Mouse (Mus musculus) hindbrain, embryonic 16.5 days (tissue): Measurements from ENCODE around the gene Fli1. TPM values are rescaled to one million over a fixed set of nuclear protein-coding genes. Genes with fewer than 3 reads are reported as not detected.

Source experiments
- ATAC-seq: fragments of 200-750 bp; cut with Nextera tagmentation; 2 replicates; pipeline ENCODE4 v1.8.0; 2017; ENCODE audit warnings: moderate TSS enrichment, moderate library complexity
- H3K27ac ChIP-seq: fragments of 300-500 bp; sonication (generic); 2 replicates; pipeline ENCODE4 v1.5.1; 2014; ENCODE audit warnings: low read depth, mild to moderate bottlenecking, control low read depth, low read length, moderate library complexity
- H3K27me3 ChIP-seq: fragments of 300-500 bp; sonication (generic); replicated peaks from 2 replicates; pipeline ENCODE4 v1.6.1; 2014; ENCODE audit warnings: low read length; ENCODE audit not compliant: control insufficient read depth, insufficient read depth
- H3K36me3 ChIP-seq: fragments of 300-500 bp; sonication (generic); 2 replicates; pipeline ENCODE4 v1.6.1; 2014; ENCODE audit warnings: mild to moderate bottlenecking, low read length, moderate library complexity, mixed read lengths; ENCODE audit not compliant: control insufficient read depth, insufficient read depth
- H3K4me1 ChIP-seq: fragments of 300-500 bp; sonication (generic); 2 replicates; pipeline ENCODE4 v1.6.1; 2014; ENCODE audit warnings: low read depth, low read length; ENCODE audit not compliant: control insufficient read depth, insufficient read depth
- H3K4me2 ChIP-seq: fragments of 300-500 bp; sonication (generic); 2 replicates; pipeline ENCODE4 v1.6.1; 2014; ENCODE audit warnings: mild to moderate bottlenecking, low read length, control low read depth, moderate library complexity
- H3K4me3 ChIP-seq: fragments of 300-500 bp; sonication (generic); 2 replicates; pipeline ENCODE4 v1.5.1; 2014; ENCODE audit warnings: mild to moderate bottlenecking, low read length, control low read depth, moderate library complexity
- H3K9ac ChIP-seq: fragments of 300-500 bp; sonication (generic); 2 replicates; pipeline ENCODE4 v1.6.1; 2014; ENCODE audit warnings: low read depth, mild to moderate bottlenecking, control low read depth, low read length, moderate library complexity
- H3K9me3 ChIP-seq: fragments of 300-500 bp; sonication (generic); 2 replicates; pipeline ENCODE4 v1.6.1; 2014; ENCODE audit warnings: mild to moderate bottlenecking, low read length, moderate library complexity; ENCODE audit not compliant: control insufficient read depth
- WGBS: fragments of 180-500 bp; shearing (Covaris S2); extraction: QIAGEN DNeasy Blood & Tissue Kit; methylation state at CpG from one replicate; pipeline ENCODE4 v1.1.7; 2014; 5-methylcytosine and 5-hydroxymethylcytosine counted together
- polyA plus RNA-seq: library from polyadenylated mRNA; unstranded; fragments of >200 nt; fragmentation: Nextera tagmentation; extraction: Ambion mirVana; gene quantifications from 2 replicates; pipeline ENCODE4 v1.2.1, GENCODE M21; 2015

Fli1 gene
- polyA plus RNA-seq: 6.4 and 8.4 TPM in 2 replicates

DNA sequence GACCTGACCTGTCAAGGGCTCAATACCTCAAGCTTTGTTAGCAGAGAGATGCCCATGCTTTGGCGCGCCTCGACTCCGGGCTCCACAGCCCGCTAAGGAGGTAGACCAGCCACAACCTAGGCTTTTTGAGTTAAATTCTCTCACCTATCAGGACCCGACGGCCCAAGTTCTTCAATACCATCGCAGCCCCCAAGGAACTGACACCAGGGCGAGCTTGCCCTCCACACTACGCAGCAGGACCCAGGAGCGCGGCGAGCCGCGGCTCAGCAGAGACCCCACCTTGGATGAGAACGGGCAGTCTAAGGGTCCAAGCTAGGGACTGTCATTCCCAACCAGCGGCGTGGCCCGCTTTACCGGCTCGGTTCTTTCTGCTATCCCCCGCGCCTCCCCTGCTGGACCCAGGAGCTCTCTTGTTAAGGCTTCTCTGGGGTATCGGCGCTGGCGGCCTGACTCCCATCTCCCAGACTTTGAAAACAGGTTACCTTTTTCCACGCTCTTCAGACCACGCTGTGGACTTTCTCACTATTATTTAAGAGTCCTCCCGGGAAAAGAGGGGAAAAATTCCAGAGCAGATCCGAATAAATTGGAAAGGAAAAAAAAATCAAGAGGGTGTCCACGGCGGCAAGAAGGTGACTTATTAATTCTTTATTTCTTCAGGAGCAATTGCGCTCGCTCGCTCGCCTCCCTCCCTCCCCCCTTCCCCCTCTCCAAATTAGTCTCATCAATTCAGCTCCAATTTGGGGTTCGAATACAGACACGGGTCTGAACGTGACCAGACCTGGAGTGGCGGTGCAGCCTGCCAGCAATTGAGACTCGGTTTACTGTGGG, at the start of gene Fli1:
Gene Fli1, minus strand, starts transcription at position 650 of the 828 bp plus-strand sequence.
- peak within 1 kb of the TSS; percentile 32; the same call in 1 of the 2 replicates for H3K9ac ChIP-seq
- peak within 1 kb of the TSS; percentile 35 for H3K27ac ChIP-seq
- 0 out of 2 replicates have a peak, but pooled peaks cover 3% of the 10 kb centered on the region for H3K9me3 ChIP-seq
- peak within 1 kb of the TSS; percentile 94 for H3K4me2 ChIP-seq
- H3K36me3 ChIP-seq: no peaks in the 10 kb centered on the region
- peaks cover 48% of the 10 kb centered on the region for H3K27me3 ChIP-seq
- H3K4me3 ChIP-seq: peak within 1 kb of the TSS; percentile 53
- H3K4me1 ChIP-seq: peaks cover 36% of the 10 kb centered on the region
- no peak for ATAC-seq
- WGBS: under 1% methylated on average over 41 of the region's 41 CpGs

DNA sequence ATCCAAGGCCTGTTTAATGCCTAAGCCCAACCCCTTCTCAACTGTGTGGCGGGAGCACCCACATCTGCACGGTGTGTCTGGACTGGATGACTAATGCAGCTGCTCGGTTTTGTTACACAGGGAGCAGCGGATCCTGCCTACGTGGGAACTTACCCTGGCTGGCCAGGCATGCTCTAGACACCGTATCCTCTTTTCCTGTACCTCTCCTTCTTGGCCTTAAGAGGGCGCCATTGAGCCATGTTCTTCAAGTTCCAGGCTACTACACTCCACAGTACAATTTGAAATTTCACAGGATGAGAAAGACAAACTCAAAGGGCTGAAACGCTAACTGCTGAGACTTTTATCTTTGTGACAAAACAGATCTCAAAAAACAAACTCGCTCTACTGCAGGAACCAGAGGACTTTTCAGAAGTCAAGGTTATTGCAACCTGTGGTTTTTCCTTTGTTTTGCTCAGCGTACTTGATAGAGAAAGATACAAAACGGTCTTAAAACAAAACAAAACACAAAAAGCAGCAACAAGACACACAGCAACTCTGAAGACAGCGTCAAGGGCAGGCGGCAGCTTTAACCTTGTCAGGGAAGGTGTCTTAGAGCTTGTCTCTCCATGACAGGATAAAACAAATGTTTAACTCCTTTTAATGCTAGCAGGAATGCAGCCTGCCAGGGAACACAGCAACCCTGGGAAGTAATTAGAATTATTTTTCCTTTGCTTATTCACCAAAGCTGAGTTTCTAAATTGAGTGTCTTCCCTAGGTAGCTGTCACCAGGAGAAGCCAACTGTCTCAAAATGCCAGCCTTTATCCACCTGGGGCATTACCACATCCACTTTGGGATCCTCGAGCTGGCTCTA, 49.3 kb upstream of the Fli1 start:
- Histone ChIP-seq H3K9me3 (no peaks in the 10 kb centered on the region), H3K9ac (no peak overlapping the region), H3K4me2 (peak overlapping the region; percentile 14; the same call in 1 of the 2 replicates), H3K27ac (no peak overlapping the region), H3K4me3 (no peak overlapping the region), H3K27me3 (peaks cover 6% of the 10 kb centered on the region; the same call in 1 of the 2 replicates), H3K4me1 (peaks cover 6% of the 10 kb centered on the region), H3K36me3 (no peaks in the 10 kb centered on the region)
- peak; percentile 87 for ATAC-seq
- WGBS: 7% methylated on average over 14 of the region's 14 CpGs

DNA sequence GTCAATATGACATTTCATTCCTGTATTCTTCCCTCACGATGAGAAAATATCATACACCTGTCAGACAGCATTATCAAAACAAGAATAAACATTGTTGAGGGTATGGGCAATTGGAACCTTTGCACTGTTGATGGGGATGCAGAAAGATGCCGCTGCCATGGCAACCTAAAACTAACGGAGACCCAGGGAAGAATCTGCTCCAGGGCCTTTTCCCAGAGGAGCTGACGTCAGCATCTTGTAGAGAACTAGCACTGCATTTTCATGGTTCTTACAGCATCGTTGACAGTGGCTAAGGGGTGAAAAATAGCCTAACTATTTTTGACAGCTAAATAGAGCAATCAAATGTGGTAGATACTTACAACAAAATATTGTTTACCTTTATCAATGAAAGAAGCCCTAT, 47.9 kb upstream of the Fli1 start:
- no peak overlapping the region for H3K9ac ChIP-seq
- H3K4me2 ChIP-seq: no peak overlapping the region
- 32% methylated on average over 5 of the region's 5 CpGs for WGBS
- no peaks in the 10 kb centered on the region for H3K9me3 ChIP-seq
- peaks cover 6% of the 10 kb centered on the region for H3K4me1 ChIP-seq
- no peaks in the 10 kb centered on the region for H3K36me3 ChIP-seq
- H3K27me3 ChIP-seq: peaks cover 6% of the 10 kb centered on the region; the same call in 1 of the 2 replicates
- peak; percentile 13; the same call in 1 of the 2 replicates for ATAC-seq
- no peak overlapping the region for H3K4me3 ChIP-seq
- no peak overlapping the region for H3K27ac ChIP-seq

DNA sequence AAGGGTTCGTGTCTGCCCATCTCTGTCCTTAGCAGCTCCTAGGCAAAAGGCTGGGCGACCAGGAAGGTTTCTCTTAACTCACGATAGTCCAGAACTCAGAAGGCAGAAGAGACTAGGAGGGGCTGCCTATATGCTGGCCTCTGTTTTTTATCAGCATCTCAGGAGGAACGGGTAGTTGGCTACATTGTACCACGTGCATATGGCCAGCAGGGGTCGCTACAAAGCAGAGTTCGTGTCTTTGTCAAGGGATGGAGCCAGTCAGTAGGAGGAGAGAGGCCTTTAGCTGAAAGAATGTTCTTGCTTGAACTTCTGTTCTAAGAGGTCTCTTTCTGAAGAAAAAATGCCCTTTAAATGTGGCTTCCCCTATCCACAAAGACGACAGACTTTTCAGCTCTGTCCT, 47.2 kb upstream of the Fli1 start:
- Histone ChIP-seq H3K36me3 (no peaks in the 10 kb centered on the region), H3K27me3 (peaks cover 6% of the 10 kb centered on the region; the same call in 1 of the 2 replicates), H3K4me1 (peaks cover 6% of the 10 kb centered on the region), H3K4me3 (no peak overlapping the region), H3K4me2 (no peak overlapping the region), H3K27ac (no peak overlapping the region), H3K9ac (no peak overlapping the region), H3K9me3 (no peaks in the 10 kb centered on the region)
- WGBS: 12% methylated on average over 8 of the region's 8 CpGs
- peak; percentile 71 for ATAC-seq

DNA sequence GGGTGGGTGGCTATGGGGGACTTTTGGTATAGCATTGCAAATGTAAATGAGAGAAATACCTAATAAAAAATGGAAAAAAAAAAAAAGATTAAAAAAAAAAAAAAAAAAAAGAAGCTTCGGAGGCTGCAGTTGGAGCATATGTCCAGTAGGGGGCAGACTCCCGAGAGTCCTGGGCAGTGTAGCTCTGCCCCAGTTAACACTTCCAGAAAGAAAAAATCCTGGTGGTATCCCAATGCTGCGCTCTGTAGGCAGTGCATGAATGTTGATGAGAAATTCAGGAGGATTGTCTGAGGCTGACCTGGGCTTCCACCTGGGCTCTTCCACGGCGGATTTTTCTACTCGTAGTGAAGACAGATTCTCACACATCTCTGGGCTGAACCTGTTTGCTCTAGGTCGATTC, 42.7 kb upstream of the Fli1 start:
- Histone ChIP-seq H3K9ac (no peak overlapping the region), H3K27ac (no peak overlapping the region), H3K9me3 (no peaks in the 10 kb centered on the region), H3K4me3 (no peak overlapping the region), H3K27me3 (no peaks in the 10 kb centered on the region; the same call in 1 of the 2 replicates), H3K4me2 (no peak overlapping the region), H3K4me1 (no peaks in the 10 kb centered on the region), H3K36me3 (no peaks in the 10 kb centered on the region)
- WGBS: 44% methylated on average over 7 of the region's 7 CpGs
- no peak for ATAC-seq

DNA sequence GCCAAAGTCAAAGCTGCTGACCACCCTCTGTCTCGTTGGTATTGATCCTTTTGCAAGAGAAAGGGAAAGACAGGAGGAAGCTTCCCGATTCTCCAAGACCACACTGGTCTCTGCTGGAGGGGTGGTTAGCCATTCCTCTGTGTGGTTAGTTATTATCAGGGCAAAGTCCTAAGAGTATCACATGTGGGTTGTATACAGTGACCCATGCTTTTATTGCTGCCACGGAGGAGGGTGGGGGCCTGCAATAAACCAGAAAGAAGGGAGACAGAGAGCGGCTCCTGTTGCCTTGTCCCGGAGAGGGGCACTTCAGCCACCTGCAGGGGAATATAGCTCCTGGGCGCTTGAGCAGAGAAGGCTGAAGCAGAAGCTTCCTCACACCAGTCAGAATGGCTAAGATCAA, 41.2 kb upstream of the Fli1 start:
- H3K9me3 ChIP-seq: no peaks in the 10 kb centered on the region
- no peak overlapping the region for H3K27ac ChIP-seq
- no peak overlapping the region for H3K9ac ChIP-seq
- H3K27me3 ChIP-seq: no peaks in the 10 kb centered on the region; the same call in 1 of the 2 replicates
- H3K36me3 ChIP-seq: no peaks in the 10 kb centered on the region
- no peak for ATAC-seq
- no peaks in the 10 kb centered on the region for H3K4me1 ChIP-seq
- H3K4me3 ChIP-seq: no peak overlapping the region
- no peak overlapping the region for H3K4me2 ChIP-seq
- WGBS: 79% methylated on average over 6 of the region's 6 CpGs

DNA sequence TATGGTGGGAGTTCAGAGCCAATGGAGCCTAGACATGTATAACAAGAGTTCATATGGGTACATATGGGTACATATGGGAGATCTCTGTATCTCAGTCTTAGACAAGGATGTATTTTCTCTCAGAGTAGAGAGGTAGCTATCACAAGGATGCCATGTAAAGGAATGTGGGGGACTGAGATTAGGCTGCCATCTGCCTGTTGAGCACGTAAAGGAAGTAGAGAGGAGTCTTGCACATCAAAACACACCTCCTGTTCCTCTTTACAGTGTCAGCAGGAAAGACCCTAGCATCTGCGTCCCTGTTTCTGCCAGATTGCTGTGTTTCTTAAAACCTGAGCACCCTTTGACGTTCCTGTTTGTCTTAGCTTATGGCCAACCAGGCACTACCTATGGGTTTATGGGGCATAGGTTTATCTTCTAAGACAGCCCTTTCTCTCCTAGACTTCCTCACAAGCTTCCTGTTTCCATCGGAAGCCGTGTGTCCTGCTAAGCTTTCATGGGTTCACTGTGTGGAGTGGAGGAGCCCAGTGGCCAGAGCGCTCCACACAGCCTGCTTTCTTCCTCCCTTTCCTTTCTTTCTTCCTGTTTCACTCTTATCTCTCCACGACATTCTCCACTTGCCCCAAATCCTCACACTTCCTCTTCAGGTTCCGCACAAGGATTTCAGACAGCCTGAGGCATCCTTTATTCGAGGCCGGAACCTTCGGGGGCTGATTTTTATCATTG, 39.4 kb upstream of the Fli1 start:
- Histone ChIP-seq H3K4me1 (no peaks in the 10 kb centered on the region), H3K27me3 (no peaks in the 10 kb centered on the region; the same call in 1 of the 2 replicates), H3K27ac (no peak overlapping the region), H3K4me2 (no peak overlapping the region), H3K9me3 (no peaks in the 10 kb centered on the region), H3K36me3 (no peaks in the 10 kb centered on the region), H3K9ac (no peak overlapping the region), H3K4me3 (no peak overlapping the region)
- ATAC-seq: no peak
- 83% methylated on average over 11 of the region's 11 CpGs for whole genome bisulfite sequencing

DNA sequence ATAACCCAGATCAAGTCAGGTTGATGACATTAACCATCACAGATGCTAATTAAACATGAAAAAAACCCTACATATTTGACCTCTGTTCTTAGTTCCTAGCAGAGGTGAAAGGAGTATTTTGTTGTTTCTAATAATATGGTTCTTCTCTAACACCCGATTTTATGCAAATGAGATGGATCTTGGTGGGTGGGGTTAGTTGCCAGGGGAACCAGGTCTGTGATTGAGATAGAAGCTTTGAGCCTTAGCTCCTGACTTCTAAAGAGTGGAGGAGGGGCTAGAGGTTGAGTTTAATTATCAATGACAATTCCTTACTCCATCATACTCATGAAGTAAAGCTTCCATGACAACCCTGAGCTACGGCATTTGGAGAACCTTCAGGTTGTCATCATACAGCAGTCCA, 35.8 kb upstream of the Fli1 start:
- H3K27me3 ChIP-seq: no peaks in the 10 kb centered on the region
- H3K27ac ChIP-seq: no peak overlapping the region
- no peak overlapping the region for H3K4me2 ChIP-seq
- 70% methylated on average over 2 of the region's 2 CpGs for WGBS
- no peaks in the 10 kb centered on the region for H3K9me3 ChIP-seq
- H3K4me1 ChIP-seq: no peaks in the 10 kb centered on the region
- no peak for ATAC-seq
- no peak overlapping the region for H3K9ac ChIP-seq
- no peak overlapping the region for H3K4me3 ChIP-seq
- no peaks in the 10 kb centered on the region for H3K36me3 ChIP-seq
